38 mouse cellular contexts compared by ENCODE assay signal in genomic region chr8:105419800-105420199, GRCm38 (mm10). TPM values are rescaled to one million over a fixed set of nuclear protein-coding genes. Genes with fewer than 3 reads are reported as not detected.
"Had no signal": no experiment of that assay in that cellular context is flagged by ENCODE, and none has a peak within 500 bp of the region (broad histone marks: within the 10 kb centered on the region; RNA-seq: fewer than 3 reads in every experiment).

No protein-coding gene starts in this region.

- H3K9me3 ChIP-seq: heart, embryonic 15.5 days; hindbrain, embryonic 13.5 days; hindbrain, embryonic 15.5 days; kidney, embryonic 15.5 days; limb, embryonic 13.5 days; limb, embryonic 15.5 days had no signal

- H3K27ac ChIP-seq: heart, adult 2 months; heart, embryonic 13.5 days; heart, embryonic 15.5 days; hindbrain, embryonic 13.5 days; hindbrain, embryonic 15.5 days; hindbrain, postnatal 0 days; kidney, embryonic 15.5 days; kidney, postnatal 0 days; limb, embryonic 13.5 days; limb, embryonic 15.5 days had no signal

- ATAC-seq: forebrain, postnatal 0 days; hindbrain, postnatal 0 days; intestine, embryonic 16.5 days had no signal

- H3K4me1 ChIP-seq: heart, embryonic 13.5 days; heart, embryonic 15.5 days; hindbrain, embryonic 13.5 days; hindbrain, embryonic 15.5 days; kidney, embryonic 15.5 days; limb, embryonic 13.5 days; limb, embryonic 15.5 days had no signal

- H3K4me3 ChIP-seq: heart, adult 2 months; heart, embryonic 13.5 days; heart, embryonic 15.5 days; hindbrain, embryonic 13.5 days; hindbrain, embryonic 15.5 days; kidney, embryonic 15.5 days; limb, embryonic 13.5 days; limb, embryonic 15.5 days had no signal

- H3K9ac ChIP-seq: forebrain, postnatal 0 days; heart, embryonic 13.5 days; heart, embryonic 15.5 days; hindbrain, embryonic 13.5 days; hindbrain, embryonic 15.5 days; kidney, embryonic 15.5 days; limb, embryonic 13.5 days; limb, embryonic 15.5 days had no signal

- H3K36me3 ChIP-seq: heart, embryonic 13.5 days; heart, embryonic 15.5 days; hindbrain, embryonic 13.5 days; hindbrain, embryonic 15.5 days; kidney, embryonic 15.5 days; limb, embryonic 13.5 days; limb, embryonic 15.5 days had no signal

- DNase-seq: forebrain, postnatal 0 days; gastrocnemius, postnatal 14 days; gastrocnemius, postnatal 36 days; heart, adult 2 months; heart, postnatal 14 days; heart, postnatal 36 days; kidney, adult 11 months; kidney, adult 2 months; kidney, adult 9 months; kidney, postnatal 14 days; kidney, postnatal 36 days; layer of hippocampus, adult 9-11 months; layer of hippocampus, postnatal 36 days; left cerebral cortex, postnatal 4 days had no signal

- H3K4me2 ChIP-seq: heart, embryonic 11.5 days; heart, embryonic 13.5 days; heart, embryonic 15.5 days; hindbrain, embryonic 13.5 days; hindbrain, embryonic 15.5 days; kidney, embryonic 15.5 days; limb, embryonic 13.5 days; limb, embryonic 15.5 days had no signal

- H3K27me3 ChIP-seq: hindbrain, embryonic 13.5 days; hindbrain, embryonic 15.5 days had no signal

RNA-seq across cellular contexts. Expression of gene Lrrc36, which starts 6.4 kb away (rescaled TPM):
- polyA plus RNA-seq: heart, embryonic 11.5 days; limb, embryonic 11.5 days had no signal

RNA-seq across cellular contexts. Expression of gene Kctd19, which starts 6.5 kb away (rescaled TPM):
- total RNA-seq: gastrocnemius, postnatal 36 days; heart, postnatal 14 days; hematopoietic stem cell, adult 5-6 weeks; layer of hippocampus, adult 18-20 months; layer of hippocampus, adult 8-10 months; layer of hippocampus, postnatal 14 days; layer of hippocampus, postnatal 36 days; left cerebral cortex, adult 18-20 months; left cerebral cortex, adult 8-10 months; left cerebral cortex, postnatal 10 days; left cerebral cortex, postnatal 25 days; left cerebral cortex, postnatal 4 days had no signal
- polyA plus RNA-seq: heart, embryonic 11.5 days; heart, embryonic 13.5 days; heart, postnatal 0 days; hindbrain, embryonic 11.5 days; hindbrain, embryonic 13.5 days; hindbrain, embryonic 15.5 days; intestine, embryonic 14.5 days; intestine, embryonic 16.5 days; kidney, embryonic 15.5 days; kidney, postnatal 0 days; large intestine, adult 2 months; limb, embryonic 11.5 days; limb, embryonic 13.5 days; limb, embryonic 15.5 days had no signal

RNA-seq across cellular contexts. Expression of gene Plekhg4, which starts 46.7 kb away (rescaled TPM):
- total RNA-seq: heart, postnatal 14 days; heart, postnatal 36 days; hematopoietic stem cell, adult 5-6 weeks had no signal

RNA-seq across cellular contexts. Expression of gene Tppp3, which starts 51.5 kb away (rescaled TPM):
- total RNA-seq: hematopoietic stem cell, adult 5-6 weeks had no signal
